Mouse (Mus musculus) adrenal gland, postnatal 0 days (tissue): ENCODE data around the gene Brd9. TPM values are rescaled to one million over a fixed set of nuclear protein-coding genes. Genes with fewer than 3 reads are reported as not detected.

Experiments
- microRNA-seq: library from miRNA; unstranded; fragments of <30 nt; microRNA quantifications from one replicate; pipeline ENCODE4, GENCODE M21; 2016; ENCODE audit warnings: borderline replicate concordance; ENCODE audit not compliant: insufficient number of aligned reads
- polyA plus RNA-seq: library from polyadenylated mRNA; unstranded; fragments of >200 nt; fragmentation: Nextera tagmentation; extraction: Ambion mirVana; gene quantifications from 2 replicates; pipeline ENCODE4 v1.2.1, GENCODE M21; 2015

The Brd9 gene
- 25.9 and 35.3 TPM in 2 replicates for polyA plus RNA-seq

GRCm38 (mm10) chr13:73937321-73938176, at the start of gene Brd9, which contains the start of gene Trip13:
Brd9 (plus strand) TSS chr13:73937811.
Trip13 (minus strand) TSS chr13:73937784.

GRCm38 (mm10) chr13:73963551-73963950, 25.9 kb downstream of the Brd9 start, which contains the start of gene Zdhhc11:
Zdhhc11 (plus strand) TSS chr13:73963851.

GRCm38 (mm10) chr13:74008948-74009718, 71.5 kb downstream of the Brd9 start, which contains the start of gene Tppp:
Tppp (plus strand) TSS chr13:74009407.

Small RNAs within 50 kb of the gene (microRNA-seq; reads per million reads assigned to microRNA genes)
- not detected for gene Gm25197

Other genes with a start within 250 kb of the Brd9 start
- gene Slc6a19, start 232.9 kb upstream of the Brd9 start, polyA plus RNA-seq: 0.19 and 0.57 TPM in 2 replicates
- 5.7 and 8.4 TPM in 2 replicates for gene Slc12a7, start 204.7 kb upstream of the Brd9 start, polyA plus RNA-seq
- gene Nkd2, start 90.2 kb upstream of the Brd9 start, polyA plus RNA-seq: 2.6 and 3.6 TPM in 2 replicates
- 9.7 and 9.8 TPM in 2 replicates for gene Trip13, start within 50 bp of the Brd9 start, polyA plus RNA-seq
- gene Zdhhc11, start 26.0 kb downstream of the Brd9 start, polyA plus RNA-seq: not detected in 2 replicates
- 1.4 and 2.1 TPM in 2 replicates for gene Tppp, start 71.6 kb downstream of the Brd9 start, polyA plus RNA-seq
- gene Cep72, start 124.5 kb downstream of the Brd9 start, polyA plus RNA-seq: 6.5 and 8.9 TPM in 2 replicates
- 0.11 TPM in 1 of 2 replicates, not detected in the other for gene Slc9a3, start 183.6 kb downstream of the Brd9 start, polyA plus RNA-seq